Mouse (Mus musculus) heart, embryonic 10.5 days (tissue): ENCODE measurements around the gene Actr5. TPM values are rescaled to one million over a fixed set of nuclear protein-coding genes. Genes with fewer than 3 reads are reported as not detected.

Source experiments
- DNase-seq: peaks from one replicate; pipeline ENCODE4 v3.0.0-alpha.2; 2017; ENCODE audit warnings: low spot score
- H3K27ac ChIP-seq: fragments of 300-500 bp; sonication (generic); 2 replicates; pipeline ENCODE4 v1.5.1; 2016; ENCODE audit warnings: mild to moderate bottlenecking
- H3K27me3 ChIP-seq: fragments of 300-500 bp; sonication (generic); 2 replicates; pipeline ENCODE4 v1.6.1; 2016; ENCODE audit warnings: mild to moderate bottlenecking; ENCODE audit not compliant: poor library complexity, insufficient read depth, severe bottlenecking
- H3K36me3 ChIP-seq: fragments of 300-500 bp; sonication (generic); 2 replicates; pipeline ENCODE4 v1.6.1; 2016; ENCODE audit warnings: mild to moderate bottlenecking, moderate library complexity
- H3K4me1 ChIP-seq: fragments of 300-500 bp; sonication (generic); 2 replicates; pipeline ENCODE4 v1.6.1; 2016; ENCODE audit warnings: mild to moderate bottlenecking
- H3K4me3 ChIP-seq: fragments of 300-500 bp; sonication (generic); 2 replicates; pipeline ENCODE4 v1.5.1; 2016; ENCODE audit warnings: mild to moderate bottlenecking, moderate library complexity
- H3K9me3 ChIP-seq: fragments of 300-500 bp; sonication (generic); 2 replicates; pipeline ENCODE4 v1.6.1; 2016; ENCODE audit warnings: mild to moderate bottlenecking, moderate library complexity
- WGBS: fragments of 180-500 bp; shearing (Covaris S2); methylation state at CpG from one replicate; pipeline ENCODE4 v1.1.7; 2016; 5-methylcytosine and 5-hydroxymethylcytosine counted together
- polyA plus RNA-seq: library from polyadenylated mRNA; unstranded; fragments of >200 nt; fragmentation: Nextera tagmentation; extraction: Ambion mirVana; gene quantifications from 2 replicates; pipeline ENCODE4 v1.2.1, GENCODE M21; 2016

The Actr5 gene
- polyA plus RNA-seq, 1 experiment from 2014 or later = 12.7 TPM

- DNase-seq = no peak
- Histone ChIP-seq H3K4me1 (peaks cover 36% of the 10 kb centered on the region), H3K4me3 (no peak overlapping the region), H3K9me3 (no peaks in the 10 kb centered on the region), H3K36me3 (no peaks in the 10 kb centered on the region), H3K27me3 (peaks cover 85% of the 10 kb centered on the region), H3K27ac (no peak overlapping the region)
- WGBS = 11% methylated on average over 4 of the region's 4 CpGs
Measured at GRCm38 (mm10) chr2:158606511-158606964, 18.1 kb upstream of the Actr5 start.

- no peak for DNase-seq
- Histone ChIP-seq H3K4me3 (peak overlapping the region; percentile 49), H3K9me3 (no peaks in the 10 kb centered on the region), H3K27ac (no peak overlapping the region), H3K4me1 (peaks cover 45% of the 10 kb centered on the region), H3K27me3 (peaks cover 100% of the 10 kb centered on the region), H3K36me3 (no peaks in the 10 kb centered on the region)
- WGBS = 1% methylated on average over 27 of the region's 27 CpGs
Measured at GRCm38 (mm10) chr2:158609681-158610080, 15.0 kb upstream of the Actr5 start.

- under 1% methylated on average over 76 of the region's 77 CpGs for WGBS
- no peaks in the 10 kb centered on the region for H3K9me3 ChIP-seq
- no peaks in the 10 kb centered on the region for H3K36me3 ChIP-seq
- peaks cover 52% of the 10 kb centered on the region for H3K4me1 ChIP-seq
- H3K27me3 ChIP-seq = peaks cover 100% of the 10 kb centered on the region
- no peak for DNase-seq
- peak within 1 kb of the TSS; percentile 49 for H3K4me3 ChIP-seq
- no peak within 1 kb of the TSS for H3K27ac ChIP-seq
Measured at GRCm38 (mm10) chr2:158610488-158611325, 14.0 kb upstream of the Actr5 start, which contains the start of gene Slc32a1. Gene Slc32a1, plus strand, starts transcription at chr2:158610767.

- WGBS = 1% methylated on average over 30 of the region's 30 CpGs
Measured at GRCm38 (mm10) chr2:158611326-158611719, 13.4 kb upstream of the Actr5 start.

GRCm38 (mm10) chr2:158611726-158612670, 12.7 kb upstream of the Actr5 start:
- Histone ChIP-seq H3K36me3 (no peaks in the 10 kb centered on the region), H3K4me3 (no peak overlapping the region), H3K27ac (no peak overlapping the region), H3K9me3 (no peaks in the 10 kb centered on the region), H3K27me3 (peaks cover 100% of the 10 kb centered on the region), H3K4me1 (peaks cover 52% of the 10 kb centered on the region)
- WGBS = 5% methylated on average over 30 of the region's 30 CpGs
- DNase-seq = no peak

More at GRCm38 (mm10) chr2:158611326-158611719, 13.4 kb upstream of the Actr5 start:
- H3K36me3 ChIP-seq = no peaks in the 10 kb centered on the region
- no peaks in the 10 kb centered on the region for H3K9me3 ChIP-seq
- H3K4me3 ChIP-seq = peak overlapping the region; percentile 49
- H3K4me1 ChIP-seq = peaks cover 55% of the 10 kb centered on the region
- DNase-seq = no peak
- peaks cover 100% of the 10 kb centered on the region for H3K27me3 ChIP-seq
- H3K27ac ChIP-seq = no peak overlapping the region

- no peak overlapping the region for H3K27ac ChIP-seq
- DNase-seq = no peak
- peaks cover 50% of the 10 kb centered on the region for H3K4me1 ChIP-seq
- WGBS = 7% methylated on average over 10 of the region's 10 CpGs
- H3K36me3 ChIP-seq = no peaks in the 10 kb centered on the region
- H3K9me3 ChIP-seq = no peaks in the 10 kb centered on the region
- H3K4me3 ChIP-seq = no peak overlapping the region
- peaks cover 100% of the 10 kb centered on the region for H3K27me3 ChIP-seq
Measured at GRCm38 (mm10) chr2:158612671-158613250, 11.9 kb upstream of the Actr5 start.

- DNase-seq = peak; percentile 86
- H3K4me3 ChIP-seq = peak overlapping the region; percentile 40; the same call in 1 of the 2 replicates
- H3K36me3 ChIP-seq = no peaks in the 10 kb centered on the region
- H3K9me3 ChIP-seq = no peaks in the 10 kb centered on the region
- H3K27me3 ChIP-seq = peaks cover 100% of the 10 kb centered on the region
- peaks cover 50% of the 10 kb centered on the region for H3K4me1 ChIP-seq
- WGBS = 6% methylated on average over 53 of the region's 53 CpGs
- H3K27ac ChIP-seq = no peak overlapping the region
Measured at GRCm38 (mm10) chr2:158613541-158614417, 10.9 kb upstream of the Actr5 start.

GRCm38 (mm10) chr2:158614418-158614955, 10.2 kb upstream of the Actr5 start:
- WGBS = 3% methylated on average over 47 of the region's 47 CpGs
- H3K4me3 ChIP-seq = peak overlapping the region; percentile 40
- H3K9me3 ChIP-seq = no peaks in the 10 kb centered on the region
- H3K27ac ChIP-seq = no peak overlapping the region
- H3K4me1 ChIP-seq = peaks cover 49% of the 10 kb centered on the region
- peaks cover 100% of the 10 kb centered on the region for H3K27me3 ChIP-seq
- no peaks in the 10 kb centered on the region for H3K36me3 ChIP-seq
- no peak for DNase-seq

- peaks cover 42% of the 10 kb centered on the region for H3K4me1 ChIP-seq
- H3K36me3 ChIP-seq = no peaks in the 10 kb centered on the region
- DNase-seq = no peak
- H3K27ac ChIP-seq = no peak overlapping the region
- H3K9me3 ChIP-seq = no peaks in the 10 kb centered on the region
- WGBS = 2% methylated on average over 24 of the region's 24 CpGs
- peak overlapping the region; percentile 40 for H3K4me3 ChIP-seq
- H3K27me3 ChIP-seq = peaks cover 97% of the 10 kb centered on the region
Measured at GRCm38 (mm10) chr2:158615161-158615680, 9.5 kb upstream of the Actr5 start.

GRCm38 (mm10) chr2:158615702-158616101, 9.0 kb upstream of the Actr5 start:
- Histone ChIP-seq H3K36me3 (no peaks in the 10 kb centered on the region), H3K9me3 (no peaks in the 10 kb centered on the region), H3K4me3 (no peak overlapping the region), H3K27me3 (peaks cover 94% of the 10 kb centered on the region), H3K27ac (no peak overlapping the region), H3K4me1 (peaks cover 37% of the 10 kb centered on the region)
- WGBS = 7% methylated on average over 13 of the region's 13 CpGs
- DNase-seq = no peak

GRCm38 (mm10) chr2:158616296-158616695, 8.4 kb upstream of the Actr5 start:
- peaks cover 94% of the 10 kb centered on the region for H3K27me3 ChIP-seq
- H3K4me3 ChIP-seq = no peak overlapping the region
- H3K36me3 ChIP-seq = no peaks in the 10 kb centered on the region
- no peak overlapping the region for H3K27ac ChIP-seq
- H3K4me1 ChIP-seq = peaks cover 31% of the 10 kb centered on the region
- no peak for DNase-seq
- WGBS = under 1% methylated on average over 12 of the region's 12 CpGs
- H3K9me3 ChIP-seq = no peaks in the 10 kb centered on the region
